Mouse (Mus musculus) neural tube, embryonic 10.5 days (tissue): Measurements from ENCODE around the gene Habp2.
A peak's percentile ranks its signal among the peaks of the same experiment; 100 is the strongest.

Experiments
- DNase-seq: peaks from one replicate; pipeline ENCODE4 v3.0.0-alpha.2; 2017; ENCODE audit warnings: low spot score; ENCODE audit errors: extremely low spot score

Gene Habp2

GRCm38 (mm10) chr19:56286866-56287265 is at the start of gene Habp2:
Gene Habp2 (plus strand): TSS chr19:56287137.
- DNase-seq = no peak

- no peak for DNase-seq
Measured at GRCm38 (mm10) chr19:56238501-56238900, 48.4 kb upstream of the Habp2 start.

GRCm38 (mm10) chr19:56245201-56245600 is 41.7 kb upstream of the Habp2 start:
- DNase-seq = no peak

GRCm38 (mm10) chr19:56252815-56253214 is 34.1 kb upstream of the Habp2 start:
- no peak for DNase-seq

- DNase-seq = no peak
Measured at GRCm38 (mm10) chr19:56253271-56253670, 33.7 kb upstream of the Habp2 start.

- DNase-seq = peak; percentile 45
Measured at GRCm38 (mm10) chr19:56254751-56255150, 32.2 kb upstream of the Habp2 start.

GRCm38 (mm10) chr19:56255506-56255905 is 31.4 kb upstream of the Habp2 start:
- no peak for DNase-seq

GRCm38 (mm10) chr19:56256235-56256634 is 30.7 kb upstream of the Habp2 start:
- DNase-seq = no peak

GRCm38 (mm10) chr19:56256741-56257140 is 30.2 kb upstream of the Habp2 start:
- no peak for DNase-seq

GRCm38 (mm10) chr19:56263696-56264095 is 23.2 kb upstream of the Habp2 start:
- no peak for DNase-seq

- no peak for DNase-seq
Measured at GRCm38 (mm10) chr19:56264175-56264574, 22.8 kb upstream of the Habp2 start.

GRCm38 (mm10) chr19:56265149-56265548 is 21.8 kb upstream of the Habp2 start:
- no peak for DNase-seq

GRCm38 (mm10) chr19:56272081-56272480 is 14.9 kb upstream of the Habp2 start:
- DNase-seq = no peak

GRCm38 (mm10) chr19:56277140-56277804 is 9.7 kb upstream of the Habp2 start:
- DNase-seq = no peak

- DNase-seq = no peak
Measured at GRCm38 (mm10) chr19:56277951-56278350, 9.0 kb upstream of the Habp2 start.

GRCm38 (mm10) chr19:56278366-56278765 is 8.6 kb upstream of the Habp2 start:
- DNase-seq = no peak

- no peak for DNase-seq
Measured at GRCm38 (mm10) chr19:56285222-56285621, 1.7 kb upstream of the Habp2 start.

GRCm38 (mm10) chr19:56287580-56288367 is 837 bp downstream of the Habp2 start:
- no peak for DNase-seq

- DNase-seq = no peak
Measured at GRCm38 (mm10) chr19:56288436-56288835, 1.5 kb downstream of the Habp2 start.

GRCm38 (mm10) chr19:56289642-56290041 is 2.7 kb downstream of the Habp2 start:
- no peak for DNase-seq

GRCm38 (mm10) chr19:56291898-56292297 is 5.0 kb downstream of the Habp2 start:
- no peak for DNase-seq

GRCm38 (mm10) chr19:56292335-56292734 is 5.4 kb downstream of the Habp2 start:
- no peak for DNase-seq
